Mouse (Mus musculus) mesoderm, embryonic 11.5 days (tissue): ENCODE results near the gene Papss1.
"Not testable (repeated sequence)": the region's sequence is repeated elsewhere in the genome, so short reads cannot be mapped to it uniquely, and the experiment has no call there.

Source experiments
- DNase-seq: peaks from one replicate; pipeline ENCODE4 v3.0.0-alpha.2; 2012; ENCODE audit warnings: low read depth, low spot score

Gene Papss1

GRCm38 (mm10) chr3:131564430-131565256, at the start of gene Papss1:
Gene Papss1 (plus strand): TSS chr3:131564768.
- DNase-seq = peak; percentile 100

GRCm38 (mm10) chr3:131516332-131516999, 48.1 kb upstream of the Papss1 start:
- no peak for DNase-seq

- DNase-seq = no peak
Observed at GRCm38 (mm10) chr3:131517756-131518155, 46.8 kb upstream of the Papss1 start.

GRCm38 (mm10) chr3:131521206-131521605, 43.4 kb upstream of the Papss1 start:
- DNase-seq = no peak

GRCm38 (mm10) chr3:131522243-131522642, 42.3 kb upstream of the Papss1 start:
- DNase-seq = no peak

- DNase-seq = no peak
Observed at GRCm38 (mm10) chr3:131523749-131524148, 40.8 kb upstream of the Papss1 start.

- DNase-seq = no peak
Observed at GRCm38 (mm10) chr3:131524210-131524609, 40.4 kb upstream of the Papss1 start.

- DNase-seq = peak; percentile 26
Observed at GRCm38 (mm10) chr3:131524779-131525178, 39.8 kb upstream of the Papss1 start.

- no peak for DNase-seq
Observed at GRCm38 (mm10) chr3:131525229-131525628, 39.3 kb upstream of the Papss1 start.

- no peak for DNase-seq
Observed at GRCm38 (mm10) chr3:131541244-131541942, 23.2 kb upstream of the Papss1 start.

GRCm38 (mm10) chr3:131547562-131547961, 17.0 kb upstream of the Papss1 start:
- not testable (repeated sequence) for DNase-seq

GRCm38 (mm10) chr3:131550046-131550445, 14.5 kb upstream of the Papss1 start:
- no peak for DNase-seq

GRCm38 (mm10) chr3:131552349-131553254, 12.0 kb upstream of the Papss1 start:
- peak; percentile 65 for DNase-seq

- no peak for DNase-seq
Observed at GRCm38 (mm10) chr3:131555771-131556170, 8.8 kb upstream of the Papss1 start.

- DNase-seq = no peak
Observed at GRCm38 (mm10) chr3:131561591-131561990, 3.0 kb upstream of the Papss1 start.

GRCm38 (mm10) chr3:131565257-131565610, 666 bp downstream of the Papss1 start:
- no peak for DNase-seq

- peak; percentile 7 for DNase-seq
Observed at GRCm38 (mm10) chr3:131566281-131566680, 1.7 kb downstream of the Papss1 start.

- no peak for DNase-seq
Observed at GRCm38 (mm10) chr3:131570506-131570905, 5.9 kb downstream of the Papss1 start.

GRCm38 (mm10) chr3:131573555-131573954, 9.0 kb downstream of the Papss1 start:
- DNase-seq = no peak

- DNase-seq = no peak
Observed at GRCm38 (mm10) chr3:131578434-131579104, 14.0 kb downstream of the Papss1 start.

- DNase-seq = no peak
Observed at GRCm38 (mm10) chr3:131580040-131580439, 15.5 kb downstream of the Papss1 start.
